Mouse (Mus musculus) T-cell, adult 2 months (primary cell): ENCODE results near the gene Chst14.

Experiments used
- DNase-seq: peaks from one replicate; pipeline ENCODE4 v3.0.0; 2022; ENCODE audit warnings: low spot score

The Chst14 gene

GRCm38 (mm10) chr2:118963676-118964012 lies 37.3 kb downstream of the Chst14 start:
- DNase-seq = no peak

- no peak for DNase-seq
These were observed 43.4 kb downstream of the Chst14 start for GRCm38 (mm10) chr2:118969585-118970147.

- DNase-seq = no peak
These were observed 45.8 kb downstream of the Chst14 start for GRCm38 (mm10) chr2:118972048-118972447.

- peak; percentile 81 for DNase-seq
These were observed 46.5 kb downstream of the Chst14 start for GRCm38 (mm10) chr2:118972687-118973376.

- DNase-seq = no peak
These were observed 49.6 kb downstream of the Chst14 start for GRCm38 (mm10) chr2:118975855-118976254.

GRCm38 (mm10) chr2:118976282-118976929 lies 50.1 kb downstream of the Chst14 start:
- DNase-seq = peak; percentile 82

- DNase-seq = no peak
These were observed 50.6 kb downstream of the Chst14 start for GRCm38 (mm10) chr2:118976941-118977340.

- peak; percentile 8 for DNase-seq
These were observed 51.8 kb downstream of the Chst14 start for GRCm38 (mm10) chr2:118978064-118978463.
